Mouse (Mus musculus) stomach, postnatal 0 days (tissue): ENCODE data around the gene Gm7030.

ENCODE experiments used
- CTCF ChIP-seq: IDR thresholded peaks from 2 replicates; pipeline ENCODE4 v1.5.1; 2016; ENCODE audit warnings: antibody characterized with exemption, low read depth, mild to moderate bottlenecking, moderate library complexity
- EP300 ChIP-seq: optimal IDR thresholded peaks from 2 replicates; pipeline ENCODE3; 2016; ENCODE audit warnings: antibody characterized with exemption

DNA sequence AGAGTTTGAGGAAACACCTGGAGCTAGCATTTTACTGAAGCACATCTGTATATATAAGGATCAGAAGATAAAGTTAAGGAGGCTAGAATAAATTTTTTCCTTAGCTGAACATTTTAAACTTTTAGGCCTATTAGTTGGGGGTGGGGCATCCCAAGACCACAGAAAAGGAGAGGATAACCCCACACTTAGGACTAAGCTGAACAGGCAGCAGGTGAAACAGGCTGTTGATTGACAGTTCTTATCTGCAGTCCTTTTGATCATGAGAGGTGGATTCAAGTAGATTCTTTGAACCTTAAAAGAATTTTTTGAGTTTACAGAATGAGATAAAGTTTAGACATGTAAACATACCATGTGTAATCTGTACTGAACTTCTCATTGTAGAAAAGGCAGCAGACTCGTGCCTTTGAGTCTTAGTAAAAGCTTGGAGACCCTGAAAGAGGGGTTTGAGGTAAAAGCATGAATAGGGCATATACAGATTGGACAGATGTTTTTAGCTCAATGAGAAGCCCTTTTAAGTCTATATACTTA, 41.1 kb upstream of the Gm7030 start:
- TF ChIP-seq CTCF (no peak), EP300 (no peak)
